Mouse (Mus musculus) heart, embryonic 11.5 days (tissue): Measurements from ENCODE around the gene Dnaaf5. TPM values are rescaled to one million over a fixed set of nuclear protein-coding genes. Genes with fewer than 3 reads are reported as not detected.

Experiments used
- ATAC-seq: fragments of 200-750 bp; cut with Nextera tagmentation; replicated peaks from 2 replicates; pipeline ENCODE4 v1.8.0; 2017; ENCODE audit warnings: moderate library complexity; ENCODE audit not compliant: insufficient number of reproducible peaks, low FRiP score, low TSS enrichment
- H3K27ac ChIP-seq: fragments of 300-500 bp; sonication (generic); 2 replicates; pipeline ENCODE4 v1.5.1; 2014; ENCODE audit warnings: mild to moderate bottlenecking, low read depth, low read length
- H3K27me3 ChIP-seq: fragments of 300-500 bp; sonication (generic); 2 replicates; pipeline ENCODE4 v1.6.1; 2014; ENCODE audit warnings: mild to moderate bottlenecking, low read length, mixed read lengths; ENCODE audit not compliant: control insufficient read depth, insufficient read depth
- H3K36me3 ChIP-seq: fragments of 300-500 bp; sonication (generic); 2 replicates; pipeline ENCODE4 v1.6.1; 2014; ENCODE audit warnings: mild to moderate bottlenecking, low read length, moderate library complexity, mixed read lengths; ENCODE audit not compliant: control insufficient read depth, insufficient read depth
- H3K4me1 ChIP-seq: fragments of 300-500 bp; sonication (generic); 2 replicates; pipeline ENCODE4 v1.6.1; 2014; ENCODE audit warnings: low read length; ENCODE audit not compliant: control insufficient read depth, insufficient read depth
- H3K4me2 ChIP-seq: fragments of 300-500 bp; sonication (generic); 2 replicates; pipeline ENCODE4 v1.6.1; 2014; ENCODE audit warnings: mild to moderate bottlenecking, moderate library complexity
- H3K4me3 ChIP-seq: fragments of 300-500 bp; sonication (generic); 2 replicates; pipeline ENCODE4 v1.5.1; 2014; ENCODE audit warnings: low read depth, low read length
- H3K9ac ChIP-seq: fragments of 300-500 bp; sonication (generic); 2 replicates; pipeline ENCODE4 v1.6.1; 2014; ENCODE audit warnings: mild to moderate bottlenecking, low read depth, low read length, moderate library complexity
- H3K9me3 ChIP-seq: fragments of 300-500 bp; sonication (generic); replicated peaks from 2 replicates; pipeline ENCODE4 v1.6.1; 2016; ENCODE audit warnings: low read length; ENCODE audit not compliant: control insufficient read depth
- WGBS: fragments of 180-500 bp; shearing (Covaris S2); extraction: QIAGEN DNeasy Blood & Tissue Kit; methylation state at CpG from one replicate; pipeline ENCODE4 v1.1.7; 2014; ENCODE audit not compliant: insufficient replicate concordance; 5-methylcytosine and 5-hydroxymethylcytosine counted together
- polyA plus RNA-seq: library from polyadenylated mRNA; unstranded; fragments of >200 nt; fragmentation: Nextera tagmentation; extraction: Ambion mirVana; gene quantifications from 2 replicates; pipeline ENCODE4 v1.2.1, GENCODE M21; 2014

Dnaaf5 gene
- polyA plus RNA-seq, 1 experiment from 2014 or later, result 6.9 TPM

DNA sequence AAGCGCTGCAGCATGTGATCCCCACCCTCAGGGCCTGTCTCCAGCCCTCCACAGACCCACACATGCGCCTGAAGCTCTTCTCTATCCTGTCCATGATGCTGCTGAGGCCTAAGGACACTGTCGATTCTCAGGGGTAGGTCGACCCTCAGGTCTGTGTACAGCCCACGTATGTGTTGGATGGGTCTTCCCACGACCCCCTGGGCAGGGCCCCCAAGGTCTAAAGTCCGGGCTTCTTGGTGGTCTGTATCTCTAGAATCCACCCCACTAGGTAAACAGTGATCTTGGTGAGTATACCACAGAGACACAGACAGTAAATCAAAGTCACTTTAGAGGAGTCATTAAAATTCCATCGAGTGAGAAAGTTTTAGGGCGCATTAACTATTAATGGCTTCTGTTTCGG lies 24.1 kb downstream of the Dnaaf5 start:
- H3K36me3 ChIP-seq, result peaks cover 16% of the 10 kb centered on the region; the same call in 1 of the 2 replicates
- no peak overlapping the region for H3K9ac ChIP-seq
- 0 out of 2 replicates have a peak overlapping the region, but pooled peaks have one; percentile 10 for H3K27ac ChIP-seq
- H3K4me2 ChIP-seq, result no peak overlapping the region
- no peaks in the 10 kb centered on the region for H3K9me3 ChIP-seq
- no peaks in the 10 kb centered on the region for H3K27me3 ChIP-seq
- no peak for ATAC-seq
- H3K4me3 ChIP-seq, result no peak overlapping the region
- 66% methylated on average over 10 of the region's 10 CpGs for WGBS
- peaks cover 5% of the 10 kb centered on the region; the same call in 1 of the 2 replicates for H3K4me1 ChIP-seq

DNA sequence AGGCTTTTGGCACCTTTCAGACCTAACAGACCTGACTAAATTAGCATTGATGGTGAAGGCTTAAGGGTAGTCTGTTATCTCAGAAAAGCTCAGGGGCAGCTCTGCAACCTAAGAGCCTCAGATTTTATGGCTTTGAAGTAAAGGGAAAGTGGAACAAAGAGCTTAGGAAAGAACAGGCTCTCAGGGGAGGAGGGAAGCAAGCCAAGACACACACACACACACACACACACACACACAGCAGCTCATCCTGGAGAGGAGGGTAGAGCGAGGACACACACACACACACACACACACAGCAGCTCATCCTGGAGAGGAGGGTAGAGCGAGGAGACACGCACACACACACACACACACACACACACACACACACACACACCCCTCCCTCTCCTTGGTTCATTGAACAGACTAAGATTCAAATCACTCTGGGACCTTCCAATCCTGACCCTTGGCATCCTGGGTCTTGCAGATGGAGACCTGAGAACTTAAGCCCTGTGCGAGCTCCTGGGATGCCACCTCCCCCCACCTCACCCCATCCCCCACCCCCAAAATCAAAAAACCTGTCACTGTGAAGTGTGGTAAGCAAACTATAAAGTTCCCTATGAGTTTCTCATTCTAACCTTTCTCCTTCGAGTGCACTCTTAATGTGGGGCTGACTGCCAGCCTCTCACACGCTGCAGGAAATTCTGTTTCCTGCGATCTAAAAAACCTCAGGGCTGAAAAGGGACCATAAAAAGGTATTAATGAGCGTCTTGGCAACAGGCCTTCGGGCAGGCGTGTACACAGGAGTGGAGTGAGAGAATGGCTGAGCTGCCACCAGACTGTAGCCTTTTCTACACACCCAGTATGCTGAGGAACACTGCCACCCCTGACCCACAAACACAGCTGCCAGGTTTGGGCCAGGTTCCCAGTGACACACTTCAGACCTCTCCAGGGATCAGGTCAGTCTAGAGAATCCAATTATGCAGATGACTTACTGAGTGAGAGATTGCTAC lies 24.8 kb downstream of the Dnaaf5 start:
- H3K36me3 ChIP-seq, result peaks cover 19% of the 10 kb centered on the region; the same call in 1 of the 2 replicates
- no peak overlapping the region for H3K9ac ChIP-seq
- H3K9me3 ChIP-seq, result no peaks in the 10 kb centered on the region
- no peaks in the 10 kb centered on the region for H3K27me3 ChIP-seq
- no peak overlapping the region for H3K4me2 ChIP-seq
- ATAC-seq, result no peak
- WGBS, result 73% methylated on average over 7 of the region's 10 CpGs
- H3K4me3 ChIP-seq, result no peak overlapping the region
- H3K4me1 ChIP-seq, result peaks cover 5% of the 10 kb centered on the region; the same call in 1 of the 2 replicates
- H3K27ac ChIP-seq, result no peak overlapping the region

- ATAC-seq, result peak; percentile 50; the same call in 1 of the 2 replicates
- Histone ChIP-seq H3K4me2 (no peak overlapping the region), H3K4me1 (peaks cover 2% of the 10 kb centered on the region; the same call in 1 of the 2 replicates), H3K27me3 (no peaks in the 10 kb centered on the region), H3K9me3 (no peaks in the 10 kb centered on the region), H3K9ac (no peak overlapping the region), H3K27ac (no peak overlapping the region), H3K36me3 (peaks cover 18% of the 10 kb centered on the region), H3K4me3 (no peak overlapping the region)
- WGBS, result 24% methylated on average over 11 of the region's 11 CpGs
These were observed 29.0 kb downstream of the Dnaaf5 start for GRCm38 (mm10) chr5:139178895-139179631.

DNA sequence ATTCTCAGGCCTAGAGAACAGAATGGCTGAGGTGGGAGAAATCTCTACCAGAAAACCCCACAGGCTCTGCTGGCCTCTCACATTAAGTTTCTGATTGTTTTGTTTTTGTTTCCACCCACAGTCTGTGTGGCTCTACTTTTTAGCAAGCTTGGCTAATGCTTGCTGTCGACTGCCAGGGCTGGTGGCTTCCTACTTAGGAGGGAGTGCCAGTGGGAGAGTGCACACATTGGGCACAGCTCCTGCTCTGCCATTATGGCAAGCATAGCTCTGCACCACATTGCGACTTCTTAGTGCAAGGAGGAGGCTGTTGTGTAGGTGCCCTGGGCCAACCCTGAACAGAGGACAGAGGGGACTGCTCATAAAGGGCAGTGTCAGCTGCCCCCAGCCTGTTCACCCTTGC lies 33.1 kb downstream of the Dnaaf5 start:
- Histone ChIP-seq H3K9ac (no peak overlapping the region), H3K4me1 (no peaks in the 10 kb centered on the region), H3K36me3 (peaks cover 22% of the 10 kb centered on the region), H3K4me3 (no peak overlapping the region), H3K4me2 (no peak overlapping the region), H3K9me3 (no peaks in the 10 kb centered on the region), H3K27ac (no peak overlapping the region), H3K27me3 (no peaks in the 10 kb centered on the region)
- WGBS, result 73% methylated on average over 2 of the region's 2 CpGs
- ATAC-seq, result no peak

DNA sequence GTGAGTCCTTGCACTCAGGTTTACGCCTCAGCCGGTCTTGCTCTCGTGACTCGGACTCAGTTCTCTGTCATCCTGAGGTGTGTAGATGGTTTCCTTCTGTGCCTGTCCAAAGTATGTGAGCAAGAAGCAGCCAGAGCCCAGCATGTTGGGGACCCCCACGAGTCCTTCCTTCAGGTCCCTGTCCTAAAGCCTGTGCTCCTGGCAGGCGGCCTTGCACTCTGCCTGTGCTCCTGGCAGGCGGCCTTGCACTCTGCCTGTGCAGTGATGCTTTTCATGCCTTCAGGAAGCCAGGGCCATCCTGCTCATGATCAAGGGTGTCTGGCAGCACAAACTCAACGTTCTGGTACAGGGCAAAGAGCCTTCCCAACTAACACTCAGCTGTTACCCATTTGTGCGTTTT lies 33.6 kb downstream of the Dnaaf5 start:
- Histone ChIP-seq H3K4me3 (no peak overlapping the region), H3K9me3 (no peaks in the 10 kb centered on the region), H3K4me2 (no peak overlapping the region), H3K36me3 (peaks cover 22% of the 10 kb centered on the region), H3K4me1 (no peaks in the 10 kb centered on the region), H3K9ac (no peak overlapping the region), H3K27ac (no peak overlapping the region), H3K27me3 (no peaks in the 10 kb centered on the region)
- 89% methylated on average over 9 of the region's 9 CpGs for WGBS
- ATAC-seq, result no peak

DNA sequence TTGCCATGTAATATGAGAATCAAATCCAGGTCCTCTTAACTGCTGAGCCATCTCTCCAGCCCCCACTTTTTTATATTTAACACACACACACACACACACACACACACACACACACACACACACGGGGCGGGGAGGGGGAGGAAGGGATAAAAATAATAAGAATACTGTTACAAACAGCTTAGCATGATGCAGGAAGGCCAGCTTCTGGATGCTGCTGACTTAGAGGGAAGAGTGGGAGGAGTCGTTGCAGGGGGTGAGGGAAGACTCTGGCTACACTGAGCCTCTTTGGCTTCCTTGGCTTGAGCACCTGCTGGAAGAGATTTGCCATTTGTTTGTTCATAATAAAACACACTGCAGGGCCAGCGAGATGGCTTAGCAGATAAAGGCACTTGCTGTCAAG lies 34.9 kb downstream of the Dnaaf5 start:
- ATAC-seq, result no peak
- Histone ChIP-seq H3K4me1 (no peaks in the 10 kb centered on the region), H3K9ac (no peak overlapping the region), H3K4me3 (no peak overlapping the region), H3K27ac (no peak overlapping the region), H3K4me2 (no peak overlapping the region), H3K9me3 (no peaks in the 10 kb centered on the region), H3K27me3 (no peaks in the 10 kb centered on the region), H3K36me3 (peaks cover 19% of the 10 kb centered on the region)
- 95% methylated on average over 3 of the region's 4 CpGs for WGBS

- Histone ChIP-seq H3K9ac (no peak overlapping the region), H3K4me3 (no peak overlapping the region), H3K27me3 (no peaks in the 10 kb centered on the region), H3K27ac (no peak overlapping the region), H3K36me3 (peaks cover 7% of the 10 kb centered on the region), H3K4me2 (no peak overlapping the region), H3K9me3 (no peaks in the 10 kb centered on the region), H3K4me1 (no peaks in the 10 kb centered on the region)
- WGBS, result 92% methylated on average over 5 of the region's 5 CpGs
- ATAC-seq, result no peak
These were observed 39.7 kb downstream of the Dnaaf5 start for GRCm38 (mm10) chr5:139189726-139190125.

- WGBS, result 71% methylated on average over 5 of the region's 5 CpGs
- ATAC-seq, result no peak
- H3K36me3 ChIP-seq, result peaks cover 6% of the 10 kb centered on the region
- no peaks in the 10 kb centered on the region for H3K9me3 ChIP-seq
- no peaks in the 10 kb centered on the region for H3K27me3 ChIP-seq
- H3K9ac ChIP-seq, result no peak overlapping the region
- H3K4me2 ChIP-seq, result no peak overlapping the region
- no peak overlapping the region for H3K4me3 ChIP-seq
- no peak overlapping the region for H3K27ac ChIP-seq
- H3K4me1 ChIP-seq, result no peaks in the 10 kb centered on the region
These were observed 40.9 kb downstream of the Dnaaf5 start for GRCm38 (mm10) chr5:139190958-139191357.
